Mouse (Mus musculus): ENCODE data around the gene Ikbke.
A peak's percentile ranks its signal among the peaks of the same experiment; 100 is the strongest.

- TF ChIP-seq CTCF (IDR thresholded peaks at IDR 0.05) (peak; percentile 91), EP300 (IDR thresholded peaks at IDR 0.05) (no peak)
Measured at GRCm38 (mm10) chr1:131260309-131260656, 19.1 kb downstream of the Ikbke start.
